Mouse (Mus musculus) stomach, postnatal 0 days (tissue): Measurements from ENCODE around the gene Dmwd.

Experiments used
- CTCF ChIP-seq: IDR thresholded peaks from 2 replicates; pipeline ENCODE4 v1.5.1; 2016; ENCODE audit warnings: antibody characterized with exemption, low read depth, mild to moderate bottlenecking, moderate library complexity
- EP300 ChIP-seq: optimal IDR thresholded peaks from 2 replicates; pipeline ENCODE3; 2016; ENCODE audit warnings: antibody characterized with exemption

DNA sequence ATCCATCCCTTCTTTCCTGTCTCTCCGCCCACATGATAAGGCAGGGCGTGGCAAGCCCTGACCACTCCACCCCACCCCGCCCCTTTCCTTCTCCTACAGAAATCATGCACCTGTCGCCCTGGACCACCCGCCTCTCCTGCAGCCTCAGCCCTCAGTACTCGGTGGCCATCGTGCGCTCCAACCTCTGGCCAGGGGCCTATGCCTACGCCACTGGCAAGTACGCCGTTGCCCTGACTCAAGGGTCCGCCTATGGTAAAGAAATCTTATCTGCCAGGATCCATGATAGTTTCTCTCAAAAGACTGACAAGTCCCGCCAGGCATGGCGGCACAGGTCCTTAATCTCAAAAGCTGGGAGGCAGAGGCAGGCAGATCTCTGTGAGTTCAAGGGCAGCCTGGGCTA, 8.1 kb upstream of the Dmwd start:
- TF ChIP-seq EP300, result no peak
- TF ChIP-seq CTCF, result no peak
